Mouse (Mus musculus): ENCODE measurements around the gene Sertad3. TPM values are rescaled to one million over a fixed set of nuclear protein-coding genes. Genes with fewer than 3 reads are reported as not detected.

Sertad3 gene
- polyA plus RNA-seq, 1 experiment from 2014 or later, result 16.7 TPM

DNA sequence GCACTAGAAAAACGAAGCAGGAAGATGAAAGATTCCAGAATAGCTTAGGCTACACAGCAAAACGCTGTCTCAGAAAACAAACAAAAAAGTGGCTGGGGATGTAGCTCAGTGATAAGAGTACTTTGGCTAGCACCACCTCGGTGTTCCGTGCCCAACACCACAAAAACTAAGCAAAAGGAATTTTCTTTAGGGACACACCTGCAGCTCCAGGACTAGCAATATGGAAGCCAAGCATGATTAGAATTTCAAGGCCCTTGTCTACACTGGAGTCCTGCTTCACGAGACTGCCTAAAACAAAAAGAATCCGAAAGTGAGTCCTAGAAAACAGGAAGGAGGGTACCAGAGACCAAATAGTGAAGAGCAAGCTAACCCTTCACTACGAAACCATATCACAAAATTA is 972 bp upstream of the Sertad3 start:
- H3K36me3 ChIP-seq, result peaks cover 9% of the 10 kb centered on the region
- no peaks in the 10 kb centered on the region for H3K9me3 ChIP-seq
- peak overlapping the region; percentile 88; the same call in 1 of the 2 replicates for H3K27ac ChIP-seq (replicated peaks)
- no peaks in the 10 kb centered on the region for H3K27me3 ChIP-seq
- 47% methylated on average over 7 of the region's 7 CpGs for WGBS
- H3K9ac ChIP-seq, result 0 out of 2 replicates have a peak overlapping the region, but pooled peaks have one; percentile 8
- peak overlapping the region; percentile 80 for H3K4me2 ChIP-seq
- H3K4me3 ChIP-seq, result peak overlapping the region; percentile 66
- no peak for ATAC-seq (ENCODE audit: low read depth)
- H3K4me1 ChIP-seq (replicated peaks), result peaks cover 18% of the 10 kb centered on the region

DNA sequence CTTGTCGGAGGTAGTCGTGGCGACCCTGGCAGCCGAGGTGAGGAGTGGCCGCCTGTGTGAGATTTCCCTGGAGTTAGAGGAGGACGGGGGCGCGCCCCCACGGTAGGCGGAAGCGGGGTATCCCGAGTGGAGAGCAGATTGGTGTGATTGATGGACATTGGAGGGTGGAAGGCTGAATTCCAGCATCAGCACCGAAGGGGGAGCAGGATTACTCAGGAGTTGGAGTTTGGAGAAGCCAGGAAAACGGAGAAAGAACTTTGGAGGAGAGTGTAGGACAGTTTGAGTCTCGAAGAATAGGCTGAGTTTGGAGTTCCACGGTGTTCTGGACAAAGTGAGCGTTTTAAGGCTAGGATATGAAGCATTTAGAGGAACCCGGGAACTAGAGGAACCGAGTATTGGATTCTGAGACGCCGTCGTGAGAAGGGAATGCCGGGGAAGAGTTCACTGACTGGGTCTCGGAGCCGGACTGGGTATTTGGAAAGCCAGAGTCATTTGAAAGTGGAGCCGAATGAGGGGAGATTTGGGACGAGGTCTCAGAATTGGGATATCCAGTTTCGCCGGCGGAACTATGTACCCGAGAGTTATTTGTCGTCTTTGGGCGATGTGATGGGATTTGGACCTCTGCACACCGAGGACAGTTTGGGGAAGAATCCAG is 394 bp downstream of the Sertad3 start:
- Histone ChIP-seq H3K4me1 (replicated peaks) (peaks cover 18% of the 10 kb centered on the region), H3K4me2 (peak overlapping the region; percentile 80), H3K9me3 (no peaks in the 10 kb centered on the region), H3K27ac (replicated peaks) (peak overlapping the region; percentile 88), H3K27me3 (no peaks in the 10 kb centered on the region), H3K36me3 (peaks cover 9% of the 10 kb centered on the region), H3K4me3 (peak overlapping the region; percentile 66), H3K9ac (peak overlapping the region; percentile 73)
- ATAC-seq (ENCODE audit: low read depth), result peak; percentile 1; the same call in 1 of the 2 replicates
- WGBS, result under 1% methylated on average over 34 of the region's 34 CpGs

DNA sequence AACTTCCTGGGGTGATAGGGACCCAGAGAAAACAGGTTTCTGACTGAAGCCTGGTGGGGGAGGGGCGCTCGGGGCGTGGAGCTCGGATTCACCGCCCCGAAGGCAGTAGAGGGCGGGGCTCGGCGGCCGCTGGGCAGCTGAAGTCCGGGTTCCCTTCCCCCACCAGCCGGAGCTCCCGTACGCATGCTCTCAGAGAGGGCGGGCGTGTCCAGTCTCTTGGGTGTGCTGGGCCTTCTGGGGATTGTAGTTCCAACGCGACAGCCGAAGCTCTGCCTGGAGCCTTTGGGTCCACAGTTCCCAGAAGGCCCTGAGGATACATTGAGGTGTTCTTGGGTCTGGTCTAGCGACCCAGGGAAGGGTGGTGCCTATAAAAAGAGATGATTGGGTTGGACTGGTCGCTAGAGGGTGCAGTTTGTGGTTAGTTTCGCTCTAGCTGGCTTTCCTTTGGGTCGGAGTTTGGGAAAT is 954 bp downstream of the Sertad3 start:
- H3K4me1 ChIP-seq (replicated peaks), result peaks cover 18% of the 10 kb centered on the region
- peak overlapping the region; percentile 73 for H3K9ac ChIP-seq
- H3K4me3 ChIP-seq, result peak overlapping the region; percentile 66
- H3K27me3 ChIP-seq, result no peaks in the 10 kb centered on the region
- ATAC-seq (ENCODE audit: low read depth), result peak; percentile 91
- peak overlapping the region; percentile 88 for H3K27ac ChIP-seq (replicated peaks)
- 1% methylated on average over 23 of the region's 23 CpGs for WGBS
- H3K4me2 ChIP-seq, result peak overlapping the region; percentile 80
- H3K9me3 ChIP-seq, result no peaks in the 10 kb centered on the region
- H3K36me3 ChIP-seq, result peaks cover 9% of the 10 kb centered on the region

DNA sequence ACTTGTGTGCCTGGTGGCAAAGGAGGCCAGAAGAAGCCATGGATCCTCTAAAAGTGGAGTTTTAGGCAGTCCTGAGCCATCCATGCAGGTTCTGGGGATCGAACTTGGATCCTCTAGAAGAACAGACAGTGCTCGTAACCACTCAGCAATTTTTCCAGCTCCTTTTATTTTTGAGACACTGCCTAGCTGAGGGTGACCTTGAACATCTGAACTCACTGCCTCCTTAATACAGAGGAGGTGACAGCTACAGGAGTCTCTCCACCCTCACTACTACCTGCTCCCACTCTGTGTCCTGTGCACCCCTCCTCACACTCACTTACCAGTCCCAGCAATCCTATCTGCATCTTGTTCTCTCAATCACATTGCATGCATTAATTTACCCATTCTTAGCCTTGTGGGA is 2.0 kb downstream of the Sertad3 start:
- WGBS, result 91% methylated on average over 2 of the region's 2 CpGs
- no peak for ATAC-seq (ENCODE audit: low read depth)
- no peak overlapping the region for H3K27ac ChIP-seq (replicated peaks)
- H3K36me3 ChIP-seq, result peaks cover 9% of the 10 kb centered on the region
- no peaks in the 10 kb centered on the region for H3K9me3 ChIP-seq
- H3K27me3 ChIP-seq, result no peaks in the 10 kb centered on the region
- H3K4me1 ChIP-seq (replicated peaks), result peaks cover 18% of the 10 kb centered on the region
- 0 out of 2 replicates have a peak overlapping the region, but pooled peaks have one; percentile 9 for H3K9ac ChIP-seq
- H3K4me2 ChIP-seq, result peak overlapping the region; percentile 80; the same call in 1 of the 2 replicates
- peak overlapping the region; percentile 66; the same call in 1 of the 2 replicates for H3K4me3 ChIP-seq

DNA sequence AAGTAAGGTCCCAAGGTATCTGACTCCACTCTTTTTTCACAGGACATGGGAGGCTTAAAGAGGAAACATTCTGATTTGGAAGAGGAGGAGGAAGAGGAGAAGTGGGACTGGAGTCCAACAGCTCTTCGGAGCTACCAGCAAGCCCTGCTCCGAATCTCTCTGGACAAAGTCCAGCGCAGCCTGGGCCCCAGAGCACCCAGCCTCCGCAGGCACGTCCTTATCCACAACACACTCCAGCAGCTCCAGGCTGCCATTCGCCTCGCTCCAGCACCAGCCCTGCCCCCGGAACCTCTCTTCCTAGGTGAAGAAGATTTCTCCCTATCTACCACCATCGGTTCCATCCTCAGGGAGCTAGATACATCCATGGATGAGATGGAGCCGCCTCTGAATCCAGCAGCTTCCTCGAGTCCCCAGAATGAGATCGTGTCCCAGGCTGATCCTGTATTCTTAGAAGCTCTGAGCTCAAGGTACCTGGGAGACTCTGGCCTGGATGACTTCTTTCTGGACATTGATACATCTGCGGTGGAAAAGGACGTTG is 2.6 kb downstream of the Sertad3 start:
- Histone ChIP-seq H3K27me3 (no peaks in the 10 kb centered on the region), H3K36me3 (peaks cover 9% of the 10 kb centered on the region), H3K4me2 (no peak overlapping the region), H3K27ac (replicated peaks) (no peak overlapping the region), H3K4me1 (replicated peaks) (peaks cover 24% of the 10 kb centered on the region), H3K4me3 (no peak overlapping the region), H3K9me3 (no peaks in the 10 kb centered on the region), H3K9ac (no peak overlapping the region)
- 96% methylated on average over 14 of the region's 14 CpGs for WGBS
- no peak for ATAC-seq (ENCODE audit: low read depth)

DNA sequence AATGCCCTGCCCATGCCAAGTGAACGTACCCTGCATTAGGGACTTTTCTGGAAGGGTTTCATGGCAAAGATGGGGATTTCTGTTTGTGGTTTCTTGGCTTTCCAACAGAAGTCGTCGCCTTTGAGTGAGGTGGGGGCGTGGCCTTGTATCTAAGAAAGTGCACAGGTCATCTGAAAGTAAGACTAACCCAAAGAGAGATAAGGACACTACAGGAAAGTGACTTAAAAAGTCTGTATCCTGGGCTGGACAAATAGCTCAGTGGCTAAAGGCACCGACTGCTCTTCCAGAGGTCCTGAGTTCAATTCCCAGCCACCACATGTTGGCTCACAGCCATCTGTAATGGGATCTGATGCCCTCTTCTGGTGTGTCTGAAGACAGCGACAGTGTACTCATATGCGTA is 5.0 kb downstream of the Sertad3 start:
- Histone ChIP-seq H3K9ac (no peak overlapping the region), H3K27ac (replicated peaks) (no peak overlapping the region), H3K27me3 (no peaks in the 10 kb centered on the region), H3K4me1 (replicated peaks) (peaks cover 24% of the 10 kb centered on the region), H3K36me3 (peaks cover 9% of the 10 kb centered on the region), H3K9me3 (no peaks in the 10 kb centered on the region), H3K4me2 (no peak overlapping the region), H3K4me3 (no peak overlapping the region)
- ATAC-seq (ENCODE audit: low read depth), result no peak
- WGBS, result 85% methylated on average over 7 of the region's 7 CpGs

DNA sequence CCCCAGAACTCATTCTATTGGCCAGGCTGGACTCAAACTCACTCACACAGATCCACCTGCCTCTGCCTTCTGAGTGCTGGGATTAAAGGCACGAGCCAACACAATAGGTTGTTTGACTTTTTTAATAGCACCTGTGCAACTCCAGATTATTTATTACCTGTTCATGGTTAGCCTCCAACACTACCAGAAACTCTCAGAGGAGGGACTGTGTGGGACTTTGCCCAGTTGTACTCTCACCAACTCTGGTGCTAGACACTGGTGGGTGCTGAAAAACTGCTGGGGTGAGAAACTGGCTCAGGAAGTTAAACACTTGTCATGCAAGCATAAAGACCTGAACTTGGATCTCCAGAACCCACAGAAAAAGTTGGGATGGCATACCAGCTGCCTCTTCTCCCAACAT is 6.2 kb downstream of the Sertad3 start:
- ATAC-seq (ENCODE audit: low read depth), result no peak
- no peaks in the 10 kb centered on the region for H3K27me3 ChIP-seq
- H3K27ac ChIP-seq (replicated peaks), result no peak overlapping the region
- no peak overlapping the region for H3K4me2 ChIP-seq
- no peak overlapping the region for H3K9ac ChIP-seq
- peaks cover 9% of the 10 kb centered on the region for H3K36me3 ChIP-seq
- WGBS, result 79% methylated on average over 1 of the region's 1 CpGs
- H3K4me3 ChIP-seq, result no peak overlapping the region
- peaks cover 22% of the 10 kb centered on the region for H3K4me1 ChIP-seq (replicated peaks)
- no peaks in the 10 kb centered on the region for H3K9me3 ChIP-seq

DNA sequence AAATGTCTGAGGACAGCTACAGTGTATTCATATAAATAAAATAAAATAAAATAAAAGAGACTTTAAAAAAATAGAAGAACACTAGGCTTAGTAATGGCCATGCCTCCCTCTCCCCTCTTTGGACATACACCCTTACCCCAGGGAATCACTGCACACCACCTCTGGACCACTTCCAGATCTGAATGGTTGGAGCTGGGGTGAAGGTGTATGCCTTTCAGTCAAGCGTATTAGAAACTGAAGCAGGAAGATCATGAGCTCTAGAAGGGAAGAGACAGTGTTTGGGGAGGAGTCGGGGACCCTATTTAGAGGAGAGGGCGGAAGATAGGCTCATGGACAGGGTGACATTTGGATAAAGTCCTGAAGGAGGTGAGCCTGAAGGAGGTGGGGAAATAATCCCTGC is 6.9 kb downstream of the Sertad3 start:
- 0 out of 2 replicates have a peak overlapping the region, but pooled peaks have one; percentile 6 for H3K4me2 ChIP-seq
- no peak overlapping the region for H3K4me3 ChIP-seq

DNA sequence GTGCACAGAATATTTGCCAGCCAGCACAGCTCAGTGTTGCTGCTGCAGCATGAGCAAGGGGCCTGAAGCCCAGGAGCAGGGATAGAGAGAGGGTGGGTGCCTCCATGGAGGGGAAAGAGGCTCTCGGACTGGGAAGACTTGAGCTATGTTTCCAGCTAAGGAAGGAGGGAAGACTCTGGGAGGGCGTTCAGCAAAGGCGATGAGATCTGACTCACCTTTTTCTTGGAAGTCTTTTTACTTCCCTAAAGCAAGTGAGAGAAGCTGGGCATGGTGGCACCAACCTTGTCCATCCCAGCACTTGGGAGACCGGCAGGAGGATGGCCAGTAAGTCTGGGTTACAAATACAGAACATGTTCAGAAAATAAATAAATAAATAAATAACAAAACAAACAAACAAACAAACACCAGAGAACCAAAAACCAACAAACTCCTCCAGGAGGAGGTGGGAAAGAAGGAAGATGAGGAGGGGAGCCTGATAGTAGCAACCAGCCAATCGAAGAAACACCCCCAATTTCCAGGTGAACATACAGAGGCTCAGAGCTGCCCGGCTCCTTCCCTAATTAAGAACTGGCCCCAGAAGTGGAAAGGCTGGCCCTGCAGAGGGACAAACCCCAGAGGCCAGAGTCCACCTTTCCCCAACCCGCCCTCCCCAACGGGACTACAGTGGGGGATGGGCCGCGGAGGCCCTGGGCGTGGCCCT is 7.5 kb downstream of the Sertad3 start:
- H3K9ac ChIP-seq, result peak overlapping the region; percentile 63
- ATAC-seq (ENCODE audit: low read depth), result peak; percentile 13; the same call in 1 of the 2 replicates
- H3K4me1 ChIP-seq (replicated peaks), result peaks cover 14% of the 10 kb centered on the region
- peak overlapping the region; percentile 43 for H3K27ac ChIP-seq (replicated peaks)
- H3K9me3 ChIP-seq, result no peaks in the 10 kb centered on the region
- H3K4me3 ChIP-seq, result peak overlapping the region; percentile 30
- WGBS, result 14% methylated on average over 11 of the region's 11 CpGs
- 0 out of 2 replicates have a peak, but pooled peaks cover 4% of the 10 kb centered on the region for H3K27me3 ChIP-seq
- peaks cover 9% of the 10 kb centered on the region for H3K36me3 ChIP-seq
- H3K4me2 ChIP-seq, result peak overlapping the region; percentile 61

More for the DNA sequence above, 6.9 kb downstream of the Sertad3 start:
- WGBS, result 75% methylated on average over 3 of the region's 3 CpGs
- Histone ChIP-seq H3K27ac (replicated peaks) (peak overlapping the region; percentile 43; the same call in 1 of the 2 replicates), H3K9me3 (no peaks in the 10 kb centered on the region), H3K27me3 (0 out of 2 replicates have a peak, but pooled peaks cover 4% of the 10 kb centered on the region), H3K4me1 (replicated peaks) (peaks cover 14% of the 10 kb centered on the region), H3K9ac (no peak overlapping the region), H3K36me3 (peaks cover 9% of the 10 kb centered on the region)
- ATAC-seq (ENCODE audit: low read depth), result no peak

DNA sequence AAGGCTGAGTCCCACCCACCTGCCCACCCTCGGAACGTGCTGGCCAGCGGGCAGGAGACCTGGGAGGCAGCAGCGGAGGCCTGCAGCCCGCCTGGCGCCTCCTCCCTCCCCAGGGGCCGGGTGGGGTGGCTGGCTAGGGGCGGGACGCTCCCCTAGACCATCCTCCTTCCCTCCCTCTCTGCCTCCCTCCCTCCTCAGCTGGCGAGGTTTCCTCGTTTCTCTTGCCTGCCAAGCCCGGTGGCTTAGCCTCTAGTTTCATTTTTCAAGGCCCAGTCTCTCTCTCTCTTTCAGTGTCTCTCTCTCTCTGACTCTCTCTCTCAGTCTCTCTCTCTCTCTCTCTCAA is 8.0 kb downstream of the Sertad3 start:
- H3K9ac ChIP-seq, result peak overlapping the region; percentile 63
- WGBS, result 2% methylated on average over 11 of the region's 12 CpGs
- H3K27ac ChIP-seq (replicated peaks), result peak overlapping the region; percentile 30; the same call in 1 of the 2 replicates
- ATAC-seq (ENCODE audit: low read depth), result peak; percentile 79
- peak overlapping the region; percentile 61 for H3K4me2 ChIP-seq
- no peaks in the 10 kb centered on the region for H3K9me3 ChIP-seq
- peak overlapping the region; percentile 30 for H3K4me3 ChIP-seq
- peaks cover 17% of the 10 kb centered on the region for H3K4me1 ChIP-seq (replicated peaks)
- peaks cover 5% of the 10 kb centered on the region for H3K36me3 ChIP-seq
- 0 out of 2 replicates have a peak, but pooled peaks cover 4% of the 10 kb centered on the region for H3K27me3 ChIP-seq

DNA sequence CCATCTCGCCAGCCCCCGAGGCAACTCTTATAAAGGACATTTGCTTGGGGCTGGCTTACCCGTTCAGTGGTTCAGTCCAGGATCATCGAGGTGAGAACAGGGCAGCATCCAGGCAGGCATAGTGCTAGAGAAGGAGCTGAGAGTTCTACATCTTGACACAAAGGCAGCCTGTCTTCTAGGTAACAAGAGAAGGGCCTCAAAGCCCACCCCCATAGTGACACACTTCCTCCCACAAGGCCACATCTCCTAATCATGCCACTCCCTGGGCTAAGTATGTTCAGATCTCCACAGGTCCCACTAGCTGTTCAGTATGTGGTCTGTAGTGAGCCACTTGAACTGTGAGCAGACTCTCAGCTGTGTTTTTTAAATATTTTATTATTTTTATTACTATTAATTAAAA is 10.3 kb downstream of the Sertad3 start:
- Histone ChIP-seq H3K4me3 (no peak overlapping the region), H3K27me3 (0 out of 2 replicates have a peak, but pooled peaks cover 4% of the 10 kb centered on the region), H3K4me2 (no peak overlapping the region), H3K9me3 (no peaks in the 10 kb centered on the region), H3K9ac (no peak overlapping the region), H3K36me3 (no peaks in the 10 kb centered on the region), H3K27ac (replicated peaks) (no peak overlapping the region), H3K4me1 (replicated peaks) (peaks cover 31% of the 10 kb centered on the region)
- 87% methylated on average over 4 of the region's 4 CpGs for WGBS
- no peak for ATAC-seq (ENCODE audit: low read depth)

Data from neural tube, embryonic 13.5 days (tissue).